Mouse (Mus musculus) embryonic fibroblast, embryonic 13.5 days (primary cell): ENCODE measurements at regions not wholly inside any gene's neighbourhood (a gene's known extent, or its start where the extent isn't known, plus 50 kb on each side); places are given as distances from the start of the nearest gene placed in this dataset.

Experiments
- CTCF ChIP-seq: IDR thresholded peaks from 2 replicates; pipeline ENCODE4 v1.5.1; 2011; ENCODE audit warnings: mild to moderate bottlenecking, control low read depth, low read length, moderate library complexity, borderline replicate concordance; ENCODE audit not compliant: insufficient read depth
- POLR2A ChIP-seq: IDR thresholded peaks from 2 replicates; pipeline ENCODE4 v1.6.1; 2011; ENCODE audit warnings: low read depth, mild to moderate bottlenecking, control low read depth, low read length, moderate library complexity

DNA sequence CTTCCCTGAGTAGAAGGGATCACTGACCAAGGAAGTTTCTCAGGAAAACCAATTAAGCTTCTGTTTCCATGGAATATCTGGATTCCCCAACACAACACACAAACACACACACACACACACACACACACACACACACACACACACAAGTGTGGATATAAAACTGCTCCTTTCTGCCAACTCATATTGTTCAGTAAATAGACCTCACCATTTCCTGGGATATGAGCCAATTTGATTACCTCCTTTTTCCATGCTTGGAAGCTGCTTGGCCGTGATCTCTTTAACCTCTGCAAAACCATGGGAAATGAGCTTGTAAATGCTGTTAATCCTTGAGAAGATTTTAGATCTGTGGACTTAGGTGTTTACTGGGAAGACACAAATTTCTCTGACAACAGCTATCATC is 272.4 kb downstream of the Trib2 start:
- TF ChIP-seq CTCF (no peak), POLR2A (no peak)
